Mouse (Mus musculus): ENCODE measurements around the gene Gsdma3. TPM values are rescaled to one million over a fixed set of nuclear protein-coding genes. Genes with fewer than 3 reads are reported as not detected.

Gsdma3 gene
- not detected in 2 replicates for polyA plus RNA-seq (2014; fragmentation: Nextera tagmentation; extraction: Ambion mirVana)

- H3K36me3 ChIP-seq (ENCODE audit: control insufficient read depth, insufficient read depth, low read length) = no peaks in the 10 kb centered on the region
- H3K9ac ChIP-seq (ENCODE audit: low read depth, low read length) = no peak within 1 kb of the TSS
- no peaks in the 10 kb centered on the region for H3K4me1 ChIP-seq (replicated peaks; ENCODE audit: control insufficient read depth, insufficient read depth, low read length)
- WGBS = 86% methylated on average over 10 of the region's 10 CpGs
- H3K4me2 ChIP-seq = no peak within 1 kb of the TSS
- no peak within 1 kb of the TSS for H3K27ac ChIP-seq (ENCODE audit: low read depth, low read length)
- DNase-seq (ENCODE audit: low spot score) = no peak
- no peak for ATAC-seq (replicated peaks; ENCODE audit: low FRiP score)
- peaks cover 4% of the 10 kb centered on the region; the same call in 1 of the 2 replicates for H3K9me3 ChIP-seq (ENCODE audit: control insufficient read depth, low read length)
- H3K27me3 ChIP-seq (replicated peaks; ENCODE audit: control insufficient read depth, insufficient read depth, low read length) = no peaks in the 10 kb centered on the region
- no peak within 1 kb of the TSS for H3K4me3 ChIP-seq (ENCODE audit: low read depth, low read length)
Measured at GRCm38 (mm10) chr11:98625611-98626410, at the start of gene Gsdma3, which contains the start of gene Gm12355. Gene Gsdma3, plus strand, starts transcription at chr11:98626360. Gene Gm12355, minus strand, starts transcription at chr11:98625661.

GRCm38 (mm10) chr11:98577776-98578175 lies 48.4 kb upstream of the Gsdma3 start:
- Histone ChIP-seq H3K9me3 (ENCODE audit: control insufficient read depth, low read length) (no peaks in the 10 kb centered on the region), H3K4me2 (no peak overlapping the region), H3K27ac (ENCODE audit: low read depth, low read length) (no peak overlapping the region), H3K9ac (ENCODE audit: low read depth, low read length) (no peak overlapping the region), H3K27me3 (replicated peaks; ENCODE audit: control insufficient read depth, insufficient read depth, low read length) (no peaks in the 10 kb centered on the region), H3K4me3 (ENCODE audit: low read depth, low read length) (no peak overlapping the region), H3K36me3 (ENCODE audit: control insufficient read depth, insufficient read depth, low read length) (peaks cover 7% of the 10 kb centered on the region; the same call in 1 of the 2 replicates), H3K4me1 (replicated peaks; ENCODE audit: control insufficient read depth, insufficient read depth, low read length) (peaks cover 28% of the 10 kb centered on the region)
- DNase-seq (ENCODE audit: low spot score) (no peak), ATAC-seq (replicated peaks; ENCODE audit: low FRiP score) (no peak)
- 90% methylated on average over 5 of the region's 5 CpGs for WGBS

GRCm38 (mm10) chr11:98580301-98581121 lies 45.6 kb upstream of the Gsdma3 start:
- DNase-seq (ENCODE audit: low spot score) (no peak), ATAC-seq (replicated peaks; ENCODE audit: low FRiP score) (peak; percentile 59)
- peak overlapping the region; percentile 61 for H3K9ac ChIP-seq (ENCODE audit: low read depth, low read length)
- no peaks in the 10 kb centered on the region for H3K27me3 ChIP-seq (replicated peaks; ENCODE audit: control insufficient read depth, insufficient read depth, low read length)
- 36% methylated on average over 16 of the region's 16 CpGs for WGBS
- H3K36me3 ChIP-seq (ENCODE audit: control insufficient read depth, insufficient read depth, low read length) = peaks cover 10% of the 10 kb centered on the region; the same call in 1 of the 2 replicates
- peak overlapping the region; percentile 41 for H3K4me3 ChIP-seq (ENCODE audit: low read depth, low read length)
- no peaks in the 10 kb centered on the region for H3K9me3 ChIP-seq (ENCODE audit: control insufficient read depth, low read length)
- peak overlapping the region; percentile 99 for H3K27ac ChIP-seq (ENCODE audit: low read depth, low read length)
- peak overlapping the region; percentile 89 for H3K4me2 ChIP-seq
- H3K4me1 ChIP-seq (replicated peaks; ENCODE audit: control insufficient read depth, insufficient read depth, low read length) = peaks cover 55% of the 10 kb centered on the region

GRCm38 (mm10) chr11:98581286-98582029 lies 44.7 kb upstream of the Gsdma3 start:
- Histone ChIP-seq H3K27me3 (replicated peaks; ENCODE audit: control insufficient read depth, insufficient read depth, low read length) (no peaks in the 10 kb centered on the region), H3K9me3 (ENCODE audit: control insufficient read depth, low read length) (no peaks in the 10 kb centered on the region), H3K4me3 (ENCODE audit: low read depth, low read length) (peak overlapping the region; percentile 41), H3K9ac (ENCODE audit: low read depth, low read length) (peak overlapping the region; percentile 72), H3K4me1 (replicated peaks; ENCODE audit: control insufficient read depth, insufficient read depth, low read length) (peaks cover 61% of the 10 kb centered on the region), H3K4me2 (peak overlapping the region; percentile 89), H3K36me3 (ENCODE audit: control insufficient read depth, insufficient read depth, low read length) (peaks cover 10% of the 10 kb centered on the region; the same call in 1 of the 2 replicates), H3K27ac (ENCODE audit: low read depth, low read length) (peak overlapping the region; percentile 99)
- WGBS = 32% methylated on average over 17 of the region's 17 CpGs
- peak; percentile 50 for DNase-seq (ENCODE audit: low spot score)
- ATAC-seq (replicated peaks; ENCODE audit: low FRiP score) = peak; percentile 37

- Histone ChIP-seq H3K4me1 (replicated peaks; ENCODE audit: control insufficient read depth, insufficient read depth, low read length) (peaks cover 61% of the 10 kb centered on the region), H3K9me3 (ENCODE audit: control insufficient read depth, low read length) (no peaks in the 10 kb centered on the region), H3K4me2 (peak overlapping the region; percentile 89), H3K27ac (ENCODE audit: low read depth, low read length) (peak overlapping the region; percentile 99), H3K9ac (ENCODE audit: low read depth, low read length) (peak overlapping the region; percentile 72), H3K36me3 (ENCODE audit: control insufficient read depth, insufficient read depth, low read length) (peaks cover 10% of the 10 kb centered on the region; the same call in 1 of the 2 replicates), H3K4me3 (ENCODE audit: low read depth, low read length) (peak overlapping the region; percentile 41), H3K27me3 (replicated peaks; ENCODE audit: control insufficient read depth, insufficient read depth, low read length) (no peaks in the 10 kb centered on the region)
- DNase-seq (ENCODE audit: low spot score) (no peak), ATAC-seq (replicated peaks; ENCODE audit: low FRiP score) (peak; percentile 9; the same call in 1 of the 2 replicates)
- 42% methylated on average over 8 of the region's 8 CpGs for WGBS
Measured at GRCm38 (mm10) chr11:98582030-98582388, 44.2 kb upstream of the Gsdma3 start.

GRCm38 (mm10) chr11:98582551-98583264 lies 43.5 kb upstream of the Gsdma3 start:
- peak; percentile 55 for DNase-seq (ENCODE audit: low spot score)
- H3K9me3 ChIP-seq (ENCODE audit: control insufficient read depth, low read length) = no peaks in the 10 kb centered on the region
- peak; percentile 76 for ATAC-seq (replicated peaks; ENCODE audit: low FRiP score)
- whole genome bisulfite sequencing = 42% methylated on average over 12 of the region's 12 CpGs
- peaks cover 10% of the 10 kb centered on the region; the same call in 1 of the 2 replicates for H3K36me3 ChIP-seq (ENCODE audit: control insufficient read depth, insufficient read depth, low read length)
- peak overlapping the region; percentile 99 for H3K27ac ChIP-seq (ENCODE audit: low read depth, low read length)
- peaks cover 66% of the 10 kb centered on the region for H3K4me1 ChIP-seq (replicated peaks; ENCODE audit: control insufficient read depth, insufficient read depth, low read length)
- H3K27me3 ChIP-seq (replicated peaks; ENCODE audit: control insufficient read depth, insufficient read depth, low read length) = no peaks in the 10 kb centered on the region
- peak overlapping the region; percentile 41 for H3K4me3 ChIP-seq (ENCODE audit: low read depth, low read length)
- peak overlapping the region; percentile 89 for H3K4me2 ChIP-seq
- peak overlapping the region; percentile 83 for H3K9ac ChIP-seq (ENCODE audit: low read depth, low read length)

- Histone ChIP-seq H3K27ac (ENCODE audit: low read depth, low read length) (peak overlapping the region; percentile 99), H3K9me3 (ENCODE audit: control insufficient read depth, low read length) (no peaks in the 10 kb centered on the region), H3K4me2 (peak overlapping the region; percentile 89), H3K36me3 (ENCODE audit: control insufficient read depth, insufficient read depth, low read length) (peaks cover 10% of the 10 kb centered on the region; the same call in 1 of the 2 replicates), H3K27me3 (replicated peaks; ENCODE audit: control insufficient read depth, insufficient read depth, low read length) (no peaks in the 10 kb centered on the region), H3K4me3 (ENCODE audit: low read depth, low read length) (peak overlapping the region; percentile 41), H3K9ac (ENCODE audit: low read depth, low read length) (peak overlapping the region; percentile 83), H3K4me1 (replicated peaks; ENCODE audit: control insufficient read depth, insufficient read depth, low read length) (peaks cover 69% of the 10 kb centered on the region)
- WGBS = 49% methylated on average over 3 of the region's 3 CpGs
- DNase-seq (ENCODE audit: low spot score) = peak; percentile 63
- ATAC-seq (replicated peaks; ENCODE audit: low FRiP score) = peak; percentile 76
Measured at GRCm38 (mm10) chr11:98583265-98583552, 43.0 kb upstream of the Gsdma3 start.

Measured in liver, embryonic 11.5 days (tissue).